Mouse (Mus musculus): ENCODE measurements around the gene Epo. TPM values are rescaled to one million over a fixed set of nuclear protein-coding genes. Genes with fewer than 3 reads are reported as not detected.
A peak's percentile ranks its signal among the peaks of the same experiment; 100 is the strongest.

Epo gene
- polyA plus RNA-seq, 1 experiment from 2014 or later, result not detected

GRCm38 (mm10) chr5:137485071-137485850, 47.8 kb downstream of the Epo start:
- no peak overlapping the region for H3K27ac ChIP-seq
- ATAC-seq (replicated peaks), result no peak
- H3K9me3 ChIP-seq, result no peaks in the 10 kb centered on the region
- H3K4me1 ChIP-seq, result peaks cover 10% of the 10 kb centered on the region
- 5% methylated on average over 30 of the region's 30 CpGs for whole genome bisulfite sequencing
- no peak overlapping the region for H3K9ac ChIP-seq
- no peaks in the 10 kb centered on the region for H3K36me3 ChIP-seq (replicated peaks)
- peaks cover 14% of the 10 kb centered on the region for H3K27me3 ChIP-seq (replicated peaks)
- H3K4me3 ChIP-seq, result peak overlapping the region; percentile 18
- H3K4me2 ChIP-seq, result peak overlapping the region; percentile 44

DNA sequence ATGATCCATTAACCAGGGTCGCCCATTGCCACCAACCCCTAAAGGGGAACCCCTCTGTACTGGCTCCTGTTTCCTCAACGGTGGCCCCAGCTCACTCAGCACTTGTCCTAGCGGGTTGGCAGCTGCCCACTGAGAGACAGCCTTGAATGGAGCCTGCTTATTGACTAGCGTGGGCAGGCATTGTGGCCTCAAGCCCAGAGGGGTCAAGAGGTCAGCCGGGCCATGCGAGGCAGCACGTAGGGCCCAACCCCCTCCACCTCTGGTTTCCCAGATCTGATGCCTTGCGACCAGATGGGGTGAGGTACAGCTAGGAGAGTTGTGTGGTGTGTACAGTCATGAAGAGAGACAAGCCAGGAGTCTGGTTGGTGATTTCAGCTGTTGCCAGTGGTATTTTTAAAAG, 51.1 kb downstream of the Epo start:
- H3K4me1 ChIP-seq, result peaks cover 10% of the 10 kb centered on the region
- no peak for ATAC-seq (replicated peaks)
- H3K9me3 ChIP-seq, result no peaks in the 10 kb centered on the region
- no peak overlapping the region for H3K9ac ChIP-seq
- no peak overlapping the region for H3K4me3 ChIP-seq
- no peak overlapping the region for H3K27ac ChIP-seq
- WGBS, result 13% methylated on average over 8 of the region's 8 CpGs
- no peak overlapping the region for H3K4me2 ChIP-seq
- no peaks in the 10 kb centered on the region for H3K36me3 ChIP-seq (replicated peaks)
- peaks cover 14% of the 10 kb centered on the region for H3K27me3 ChIP-seq (replicated peaks)

DNA sequence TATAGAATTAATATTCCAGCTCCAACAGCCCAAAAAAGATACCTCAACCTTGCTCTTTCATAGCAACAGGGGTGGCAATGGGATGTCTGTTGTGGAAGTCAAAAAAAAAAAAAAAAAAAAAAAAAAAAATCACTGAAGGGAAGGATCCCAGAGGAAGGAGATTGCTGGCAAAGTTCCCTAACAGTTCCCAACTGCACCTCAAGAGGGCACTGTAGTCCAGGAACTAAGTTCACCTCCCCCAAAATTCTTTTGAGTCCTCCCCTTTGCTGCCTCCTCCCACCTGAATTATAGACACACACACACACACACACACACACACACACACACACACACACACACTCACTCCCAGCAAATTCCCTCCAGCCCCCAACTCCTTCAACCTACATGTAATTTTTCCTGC, 51.9 kb downstream of the Epo start:
- ATAC-seq (replicated peaks), result no peak
- no peak overlapping the region for H3K9ac ChIP-seq
- H3K9me3 ChIP-seq, result no peaks in the 10 kb centered on the region
- H3K4me1 ChIP-seq, result peaks cover 10% of the 10 kb centered on the region
- H3K4me3 ChIP-seq, result no peak overlapping the region
- H3K27ac ChIP-seq, result no peak overlapping the region
- H3K27me3 ChIP-seq (replicated peaks), result peaks cover 10% of the 10 kb centered on the region
- H3K36me3 ChIP-seq (replicated peaks), result no peaks in the 10 kb centered on the region
- no peak overlapping the region for H3K4me2 ChIP-seq

GRCm38 (mm10) chr5:137476964-137477363, 56.1 kb downstream of the Epo start, which contains the start of gene Zan:
Gene Zan (minus strand): TSS chr5:137477064.
- Histone ChIP-seq H3K27me3 (replicated peaks) (no peaks in the 10 kb centered on the region), H3K4me1 (no peaks in the 10 kb centered on the region), H3K27ac (no peak within 1 kb of the TSS), H3K4me3 (no peak within 1 kb of the TSS), H3K9ac (no peak within 1 kb of the TSS), H3K9me3 (no peaks in the 10 kb centered on the region), H3K36me3 (replicated peaks) (no peaks in the 10 kb centered on the region), H3K4me2 (no peak within 1 kb of the TSS)
- ATAC-seq (replicated peaks), result no peak
- 91% methylated on average over 5 of the region's 5 CpGs for whole genome bisulfite sequencing

GRCm38 (mm10) chr5:137474351-137474750, 58.7 kb downstream of the Epo start:
- no peaks in the 10 kb centered on the region for H3K36me3 ChIP-seq (replicated peaks)
- no peak overlapping the region for H3K27ac ChIP-seq
- H3K4me1 ChIP-seq, result no peaks in the 10 kb centered on the region
- 19% methylated on average over 2 of the region's 2 CpGs for WGBS
- no peak overlapping the region for H3K4me2 ChIP-seq
- H3K27me3 ChIP-seq (replicated peaks), result no peaks in the 10 kb centered on the region
- no peaks in the 10 kb centered on the region for H3K9me3 ChIP-seq
- no peak overlapping the region for H3K4me3 ChIP-seq
- no peak overlapping the region for H3K9ac ChIP-seq
- no peak for ATAC-seq (replicated peaks)

DNA sequence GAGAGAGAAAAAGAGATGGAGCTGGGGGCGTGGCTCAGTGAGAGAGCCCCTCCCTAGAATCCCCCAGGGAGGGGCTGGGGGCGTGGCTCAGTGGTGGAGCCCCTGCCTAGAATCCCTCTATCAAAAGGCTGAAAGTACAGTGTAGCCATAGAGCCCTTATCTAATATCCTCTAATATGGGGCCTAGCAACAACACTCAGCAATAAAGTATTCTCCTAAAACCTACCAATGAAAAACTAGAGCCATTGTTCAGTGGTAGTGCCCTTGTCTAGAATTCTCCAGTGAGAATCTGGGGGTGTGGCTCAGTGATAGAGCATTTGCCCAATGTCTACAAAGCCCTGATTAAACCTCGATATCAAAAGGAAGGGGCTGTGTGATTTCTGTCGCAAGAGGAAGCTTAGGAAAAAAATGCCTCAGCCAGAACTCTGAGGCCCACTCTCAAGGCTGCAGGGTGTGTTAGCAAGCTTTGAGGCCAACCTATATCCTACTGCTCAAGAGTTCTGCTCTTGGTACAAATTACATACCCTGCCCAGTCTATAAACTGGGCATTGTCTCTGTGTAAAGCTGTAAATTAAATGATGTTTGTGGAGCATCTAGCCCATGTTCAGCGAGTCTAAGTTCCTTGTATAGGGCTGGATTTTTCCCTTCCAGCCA, 60.7 kb downstream of the Epo start:
- 64% methylated on average over 5 of the region's 5 CpGs for WGBS
- H3K4me2 ChIP-seq, result no peak overlapping the region
- H3K36me3 ChIP-seq (replicated peaks), result no peaks in the 10 kb centered on the region
- no peak overlapping the region for H3K27ac ChIP-seq
- no peaks in the 10 kb centered on the region for H3K4me1 ChIP-seq
- no peak overlapping the region for H3K9ac ChIP-seq
- no peak for ATAC-seq (replicated peaks)
- no peaks in the 10 kb centered on the region for H3K9me3 ChIP-seq
- no peaks in the 10 kb centered on the region for H3K27me3 ChIP-seq (replicated peaks)
- H3K4me3 ChIP-seq, result no peak overlapping the region

DNA sequence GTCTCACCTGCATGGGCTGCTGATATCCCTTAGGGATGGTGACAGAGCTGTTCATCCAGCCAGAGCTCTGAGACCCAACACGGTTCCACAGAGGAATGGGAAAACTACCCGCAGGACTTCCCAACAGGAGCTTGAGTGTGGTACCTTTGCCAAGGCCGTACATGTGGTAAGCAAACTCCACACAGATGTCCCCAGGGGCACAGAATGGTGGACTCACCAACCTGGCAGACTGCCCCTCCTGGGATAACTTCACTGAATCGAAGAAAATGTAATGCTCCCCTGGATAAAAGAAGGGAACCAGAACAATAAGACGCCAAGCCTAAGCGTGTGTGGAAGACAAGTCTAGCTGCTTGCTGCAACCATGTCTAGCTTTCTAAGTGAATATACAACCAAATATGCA, 66.1 kb downstream of the Epo start:
- Histone ChIP-seq H3K4me1 (no peaks in the 10 kb centered on the region), H3K4me3 (no peak overlapping the region), H3K27me3 (replicated peaks) (no peaks in the 10 kb centered on the region), H3K9ac (no peak overlapping the region), H3K4me2 (no peak overlapping the region), H3K27ac (no peak overlapping the region), H3K36me3 (replicated peaks) (no peaks in the 10 kb centered on the region), H3K9me3 (no peaks in the 10 kb centered on the region)
- ATAC-seq (replicated peaks), result no peak
- WGBS, result 93% methylated on average over 6 of the region's 6 CpGs

GRCm38 (mm10) chr5:137465049-137465448, 68.0 kb downstream of the Epo start:
- Histone ChIP-seq H3K36me3 (replicated peaks) (no peaks in the 10 kb centered on the region), H3K4me2 (no peak overlapping the region), H3K9me3 (no peaks in the 10 kb centered on the region), H3K4me1 (no peaks in the 10 kb centered on the region), H3K27ac (no peak overlapping the region), H3K9ac (no peak overlapping the region), H3K4me3 (no peak overlapping the region), H3K27me3 (replicated peaks) (no peaks in the 10 kb centered on the region)
- 47% methylated on average over 3 of the region's 3 CpGs for WGBS
- no peak for ATAC-seq (replicated peaks)

DNA sequence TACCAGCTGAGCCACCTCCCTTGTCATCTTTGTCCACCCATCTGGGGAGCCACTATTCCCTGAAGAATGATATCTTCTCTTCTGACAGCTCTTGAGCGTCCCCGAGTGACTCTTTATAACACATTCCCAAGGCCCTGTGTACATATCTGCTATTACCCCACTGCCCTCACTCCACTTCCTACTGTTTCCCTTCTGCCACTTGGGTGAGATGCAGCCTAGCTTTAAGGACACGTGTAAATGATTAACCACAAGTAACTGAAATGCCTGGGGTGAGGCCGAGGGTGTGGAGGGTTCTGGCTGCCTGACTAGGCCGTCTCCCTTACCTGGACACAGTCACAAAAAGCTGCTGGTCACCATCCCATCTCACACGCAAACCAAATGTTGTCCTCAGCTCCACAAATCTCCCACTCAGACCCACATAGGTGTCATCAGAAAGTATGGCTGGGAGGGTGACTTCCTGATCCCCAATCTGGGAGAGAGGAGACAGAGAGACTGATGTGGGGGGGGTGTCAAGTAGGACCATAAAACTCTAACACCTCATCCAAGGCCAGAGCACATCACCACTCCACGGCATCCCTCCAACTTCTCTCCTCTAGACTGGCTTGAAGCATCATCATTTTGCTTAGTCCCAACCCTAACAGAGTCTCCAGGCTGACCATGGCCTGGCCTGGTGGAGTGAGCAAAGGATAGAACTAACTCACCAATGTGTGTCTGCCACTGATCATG, 77.0 kb downstream of the Epo start:
- Histone ChIP-seq H3K27me3 (replicated peaks) (no peaks in the 10 kb centered on the region), H3K4me3 (no peak overlapping the region), H3K4me1 (no peaks in the 10 kb centered on the region), H3K9me3 (no peaks in the 10 kb centered on the region), H3K36me3 (replicated peaks) (no peaks in the 10 kb centered on the region), H3K9ac (no peak overlapping the region), H3K4me2 (no peak overlapping the region), H3K27ac (no peak overlapping the region)
- 78% methylated on average over 7 of the region's 7 CpGs for WGBS
- ATAC-seq (replicated peaks), result no peak

DNA sequence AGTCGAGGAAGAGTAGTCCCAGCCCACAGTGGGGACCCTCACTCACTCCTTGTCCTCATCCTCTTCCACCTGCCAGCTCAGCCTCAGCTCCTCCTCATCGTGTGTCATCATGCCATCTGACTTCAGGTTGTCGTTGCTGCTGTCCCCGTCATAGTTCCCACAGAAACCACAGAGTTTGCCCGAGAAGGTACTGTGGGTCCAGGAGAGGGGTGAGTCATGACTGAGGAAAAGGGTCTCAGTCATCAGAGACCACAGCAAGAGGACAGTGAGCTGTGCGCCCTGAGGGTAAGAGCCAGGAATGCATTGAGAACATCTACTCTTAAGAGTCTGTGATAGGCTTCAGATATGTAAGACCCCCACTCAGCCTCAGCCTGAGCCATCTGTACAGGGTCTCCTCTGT, 77.8 kb downstream of the Epo start:
- no peak overlapping the region for H3K4me3 ChIP-seq
- H3K9me3 ChIP-seq, result no peaks in the 10 kb centered on the region
- no peak overlapping the region for H3K4me2 ChIP-seq
- H3K9ac ChIP-seq, result no peak overlapping the region
- H3K27me3 ChIP-seq (replicated peaks), result no peaks in the 10 kb centered on the region
- H3K4me1 ChIP-seq, result no peaks in the 10 kb centered on the region
- WGBS, result 89% methylated on average over 6 of the region's 6 CpGs
- no peak for ATAC-seq (replicated peaks)
- H3K36me3 ChIP-seq (replicated peaks), result no peaks in the 10 kb centered on the region
- H3K27ac ChIP-seq, result no peak overlapping the region

DNA sequence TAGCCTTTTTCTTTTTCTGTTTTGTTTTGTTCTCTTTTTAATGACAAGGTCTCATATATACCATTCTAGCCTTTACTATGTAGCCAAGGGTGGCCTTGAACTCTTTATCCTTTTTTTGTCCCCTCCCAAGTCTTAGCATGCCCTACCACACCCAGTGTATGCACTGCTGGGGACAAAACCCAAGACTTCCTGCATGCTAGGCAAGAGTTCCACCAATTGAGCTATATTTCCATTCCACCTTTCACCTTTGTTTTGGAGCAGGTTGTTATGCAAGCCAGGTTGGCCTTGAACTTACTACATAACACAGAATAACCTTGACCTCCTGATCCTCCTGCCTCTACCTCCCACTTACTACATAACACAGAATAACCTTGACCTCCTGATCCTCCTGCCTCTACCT, 87.5 kb downstream of the Epo start:
- no peaks in the 10 kb centered on the region for H3K4me1 ChIP-seq
- no peak overlapping the region for H3K4me3 ChIP-seq
- no peak overlapping the region for H3K9ac ChIP-seq
- H3K27me3 ChIP-seq (replicated peaks), result no peaks in the 10 kb centered on the region
- H3K27ac ChIP-seq, result no peak overlapping the region
- ATAC-seq (replicated peaks), result no peak
- H3K9me3 ChIP-seq, result no peaks in the 10 kb centered on the region
- no peak overlapping the region for H3K4me2 ChIP-seq
- no peaks in the 10 kb centered on the region for H3K36me3 ChIP-seq (replicated peaks)

- Histone ChIP-seq H3K4me1 (no peaks in the 10 kb centered on the region), H3K27ac (no peak overlapping the region), H3K4me2 (no peak overlapping the region), H3K27me3 (replicated peaks) (no peaks in the 10 kb centered on the region), H3K36me3 (replicated peaks) (no peaks in the 10 kb centered on the region), H3K4me3 (no peak overlapping the region), H3K9me3 (no peaks in the 10 kb centered on the region), H3K9ac (no peak overlapping the region)
- ATAC-seq (replicated peaks), result no peak
- WGBS, result 83% methylated on average over 11 of the region's 11 CpGs
Observed at GRCm38 (mm10) chr5:137440216-137440855, 92.7 kb downstream of the Epo start.

Data from midbrain, embryonic 15.5 days (tissue).